Mouse (Mus musculus) liver, postnatal 0 days (tissue): Measurements from ENCODE around the gene Olfr13. TPM values are rescaled to one million over a fixed set of nuclear protein-coding genes. Genes with fewer than 3 reads are reported as not detected.
"Not testable (repeated sequence)": the region's sequence is repeated elsewhere in the genome, so short reads cannot be mapped to it uniquely, and the experiment has no call there.

Experiments
- ATAC-seq: fragments of 200-750 bp; cut with Nextera tagmentation; 2 replicates; pipeline ENCODE4 v1.8.0; 2017; ENCODE audit warnings: mild to moderate bottlenecking, moderate library complexity
- DNase-seq: peaks from one replicate; pipeline ENCODE4 v3.0.0-alpha.2; 2016
- H3K27ac ChIP-seq: fragments of 300-500 bp; sonication (generic); 2 replicates; pipeline ENCODE4 v1.5.1; 2014; ENCODE audit warnings: antibody characterized with exemption, moderate library complexity, mild to moderate bottlenecking, low read depth
- H3K27me3 ChIP-seq: fragments of 300-500 bp; sonication (generic); 2 replicates; pipeline ENCODE4 v1.6.1; 2014; ENCODE audit warnings: low read length, control low read depth, mixed read lengths; ENCODE audit not compliant: insufficient read depth
- H3K36me3 ChIP-seq: fragments of 300-500 bp; sonication (generic); replicated peaks from 2 replicates; pipeline ENCODE4 v1.6.1; 2014; ENCODE audit warnings: mild to moderate bottlenecking, control low read depth, low read length, moderate library complexity, mixed read lengths; ENCODE audit not compliant: insufficient read depth
- H3K4me1 ChIP-seq: fragments of 300-500 bp; sonication (generic); 2 replicates; pipeline ENCODE4 v1.6.1; 2014; ENCODE audit warnings: antibody characterized with exemption, mild to moderate bottlenecking, control low read depth; ENCODE audit not compliant: insufficient read depth
- H3K4me2 ChIP-seq: fragments of 300-500 bp; sonication (generic); 2 replicates; pipeline ENCODE4 v1.6.1; 2014; ENCODE audit warnings: low read depth, mild to moderate bottlenecking, low read length, moderate library complexity, mixed read lengths
- H3K4me3 ChIP-seq: fragments of 300-500 bp; sonication (generic); 2 replicates; pipeline ENCODE4 v1.5.1; 2014; ENCODE audit warnings: low read depth, low read length
- H3K9ac ChIP-seq: fragments of 300-500 bp; sonication (generic); replicated peaks from 2 replicates; pipeline ENCODE4 v1.6.1; 2014; ENCODE audit warnings: mild to moderate bottlenecking, moderate library complexity
- H3K9me3 ChIP-seq: fragments of 300-500 bp; sonication (generic); 2 replicates; pipeline ENCODE4 v1.6.1; 2016; ENCODE audit warnings: mild to moderate bottlenecking, control low read depth, low read length, mixed read lengths
- CTCF ChIP-seq: sonication (generic); IDR thresholded peaks from 2 replicates; pipeline ENCODE4 v1.5.1; 2016; ENCODE audit warnings: antibody characterized with exemption, low read depth
- EP300 ChIP-seq: IDR thresholded peaks from 2 replicates; pipeline ENCODE4 v1.6.1; 2016; ENCODE audit warnings: antibody characterized with exemption, low read depth, mild to moderate bottlenecking
- WGBS: fragments of 180-500 bp; shearing (Covaris S2); extraction: QIAGEN DNeasy Blood & Tissue Kit; methylation state at CpG from one replicate; pipeline ENCODE4 v1.1.7; 2014; ENCODE audit not compliant: insufficient replicate concordance; 5-methylcytosine and 5-hydroxymethylcytosine counted together
- polyA plus RNA-seq: library from polyadenylated mRNA; unstranded; fragments of >200 nt; fragmentation: Nextera tagmentation; extraction: Ambion mirVana; gene quantifications from 2 replicates; pipeline ENCODE4 v1.2.1, GENCODE M21; 2015

Olfr13 gene
- polyA plus RNA-seq = not detected in 2 replicates

DNA sequence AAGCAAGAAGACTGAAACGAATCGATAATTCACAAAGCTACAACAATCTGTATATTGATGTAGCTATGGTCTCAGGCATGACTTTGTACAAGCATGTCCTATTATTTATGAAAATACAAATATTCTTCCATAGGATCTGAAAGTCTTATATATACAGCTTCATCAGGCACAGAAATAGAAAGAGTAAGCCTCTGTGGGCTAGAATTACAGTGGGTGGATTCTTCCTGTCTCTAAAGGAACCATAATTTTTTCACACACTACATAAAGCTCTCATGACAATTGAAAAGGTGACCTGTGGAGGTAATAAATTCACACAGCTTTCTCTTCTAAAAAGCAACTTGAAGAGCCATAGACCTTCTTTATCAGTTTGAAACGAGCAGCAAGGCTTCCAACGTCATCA is at the start of gene Olfr13:
Gene Olfr13 (plus strand): TSS at position 301 of the 400 bp plus-strand sequence.
- no peak for DNase-seq
- Histone ChIP-seq H3K9me3 (no peaks in the 10 kb centered on the region), H3K36me3 (no peaks in the 10 kb centered on the region), H3K4me2 (no peak within 1 kb of the TSS), H3K27ac (no peak within 1 kb of the TSS), H3K9ac (no peak within 1 kb of the TSS), H3K27me3 (no peaks in the 10 kb centered on the region), H3K4me1 (no peaks in the 10 kb centered on the region), H3K4me3 (no peak within 1 kb of the TSS)
- no peak for ATAC-seq
- 60% methylated on average over 4 of the region's 4 CpGs for WGBS
- TF ChIP-seq EP300 = no peak
- TF ChIP-seq CTCF = no peak

DNA sequence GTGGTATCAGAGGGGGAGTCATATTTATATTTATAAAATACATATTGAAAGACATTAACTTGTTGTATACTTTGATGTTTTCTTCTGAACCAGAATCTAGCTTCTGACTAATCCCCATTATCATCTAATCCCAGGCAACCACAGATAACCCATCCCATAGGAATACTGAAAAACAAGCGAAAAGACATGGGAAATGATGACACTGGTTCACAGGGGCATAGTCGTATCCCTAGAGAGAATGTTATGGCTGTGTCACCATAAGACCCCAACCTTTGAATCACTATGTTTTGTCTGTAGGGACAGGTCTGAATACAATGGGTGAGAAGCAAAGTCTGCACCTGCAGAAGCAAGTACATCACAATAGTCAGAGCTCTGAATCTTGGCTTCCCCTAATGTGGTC is 25.7 kb upstream of the Olfr13 start, which contains the start of gene Olfr237-ps1:
Gene Olfr237-ps1 (plus strand): TSS at position 301 of the 400 bp plus-strand sequence.
- ATAC-seq, H3K4me1 ChIP-seq, H3K4me2 ChIP-seq, H3K9me3 ChIP-seq, H3K4me3 ChIP-seq, H3K27me3 ChIP-seq, H3K9ac ChIP-seq, DNase-seq, H3K27ac ChIP-seq, H3K36me3 ChIP-seq: not testable (repeated sequence)
- WGBS = 59% methylated on average over 2 of the region's 2 CpGs

DNA sequence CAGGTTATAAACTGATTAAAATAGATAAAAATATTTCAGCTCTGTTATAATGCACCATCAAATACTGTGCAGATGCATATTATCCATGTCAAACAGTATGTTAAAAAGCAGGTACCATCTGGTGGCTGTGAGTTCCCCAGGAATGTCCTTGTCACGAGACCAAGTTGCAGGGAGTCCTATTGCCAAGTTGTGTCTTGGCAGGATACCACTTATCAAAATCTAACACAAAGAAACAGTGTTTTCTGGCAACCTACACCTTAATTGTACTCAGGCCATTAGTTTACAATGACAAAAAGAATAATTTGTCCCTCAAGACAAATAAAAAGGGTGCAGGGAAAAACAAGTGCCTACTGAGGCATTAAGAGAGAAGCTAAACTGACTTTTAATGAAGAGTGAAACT is 12.4 kb upstream of the Olfr13 start:
- ATAC-seq = no peak

DNA sequence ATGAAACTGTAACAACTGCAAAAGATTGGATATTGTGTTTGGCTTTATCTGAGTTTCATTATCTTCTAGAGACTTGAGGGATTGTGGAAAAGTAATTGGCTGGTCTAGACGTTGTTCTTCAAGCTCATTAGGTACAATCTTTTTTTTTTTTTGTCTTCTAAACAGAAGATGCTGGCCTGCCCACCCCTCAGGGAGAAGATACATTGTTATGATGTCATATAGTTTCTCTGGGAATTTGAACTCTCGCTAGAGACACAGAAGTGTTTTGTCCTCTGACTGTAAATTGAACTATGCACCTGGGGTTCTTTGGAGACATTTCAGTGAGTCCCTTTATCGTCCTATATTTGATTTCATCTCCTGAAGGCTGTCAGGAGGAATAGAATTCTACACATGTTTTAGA is 9.0 kb upstream of the Olfr13 start, which contains the start of gene Olfr437:
Gene Olfr437 (plus strand): TSS at position 301 of the 400 bp plus-strand sequence.
- ATAC-seq (no peak), DNase-seq (no peak)
- 55% methylated on average over 3 of the region's 3 CpGs for WGBS
- H3K4me3 ChIP-seq = no peak within 1 kb of the TSS
- H3K36me3 ChIP-seq = no peaks in the 10 kb centered on the region
- H3K27me3 ChIP-seq = no peaks in the 10 kb centered on the region
- H3K9me3 ChIP-seq = no peaks in the 10 kb centered on the region
- TF ChIP-seq EP300 = no peak
- TF ChIP-seq CTCF = no peak
- no peak within 1 kb of the TSS for H3K27ac ChIP-seq
- no peaks in the 10 kb centered on the region for H3K4me1 ChIP-seq
- no peak within 1 kb of the TSS for H3K9ac ChIP-seq
- no peak within 1 kb of the TSS for H3K4me2 ChIP-seq

More for the DNA sequence above, 12.4 kb upstream of the Olfr13 start:
- Histone ChIP-seq H3K4me1 (no peaks in the 10 kb centered on the region), H3K27me3 (no peaks in the 10 kb centered on the region), H3K4me2 (no peak overlapping the region), H3K4me3 (no peak overlapping the region), H3K36me3 (no peaks in the 10 kb centered on the region), H3K9ac (no peak overlapping the region), H3K9me3 (no peaks in the 10 kb centered on the region), H3K27ac (no peak overlapping the region)
- DNase-seq = no peak
- 29% methylated on average over 1 of the region's 1 CpGs for WGBS
- no peak for TF ChIP-seq EP300
- no peak for TF ChIP-seq CTCF

DNA sequence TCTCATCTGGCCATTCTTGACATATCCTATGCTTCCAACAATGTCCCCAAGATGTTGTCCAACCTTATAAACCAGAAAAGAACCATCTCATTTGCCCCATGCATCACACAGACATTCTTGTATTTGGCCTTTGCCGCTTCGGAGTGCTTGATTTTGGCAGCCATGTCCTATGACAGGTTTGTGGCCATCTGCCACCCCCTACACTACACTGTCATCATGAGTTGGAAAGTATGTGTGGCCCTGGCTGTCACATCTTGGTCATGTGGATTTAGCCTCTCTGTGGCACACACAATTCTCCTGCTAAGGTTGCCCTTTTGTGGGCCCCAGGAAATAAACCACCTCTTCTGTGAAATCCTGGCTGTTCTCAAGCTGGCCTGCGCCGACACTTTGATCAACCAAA is 4.7 kb upstream of the Olfr13 start:
- TF ChIP-seq CTCF = no peak
- no peak for TF ChIP-seq EP300
- no peaks in the 10 kb centered on the region for H3K4me1 ChIP-seq
- 87% methylated on average over 4 of the region's 4 CpGs for WGBS
- no peak overlapping the region for H3K4me2 ChIP-seq
- no peak overlapping the region for H3K27ac ChIP-seq
- no peak overlapping the region for H3K9ac ChIP-seq
- ATAC-seq = no peak
- no peak for DNase-seq
- H3K36me3 ChIP-seq = no peaks in the 10 kb centered on the region
- no peaks in the 10 kb centered on the region for H3K27me3 ChIP-seq
- H3K4me3 ChIP-seq = no peak overlapping the region
- no peaks in the 10 kb centered on the region for H3K9me3 ChIP-seq

DNA sequence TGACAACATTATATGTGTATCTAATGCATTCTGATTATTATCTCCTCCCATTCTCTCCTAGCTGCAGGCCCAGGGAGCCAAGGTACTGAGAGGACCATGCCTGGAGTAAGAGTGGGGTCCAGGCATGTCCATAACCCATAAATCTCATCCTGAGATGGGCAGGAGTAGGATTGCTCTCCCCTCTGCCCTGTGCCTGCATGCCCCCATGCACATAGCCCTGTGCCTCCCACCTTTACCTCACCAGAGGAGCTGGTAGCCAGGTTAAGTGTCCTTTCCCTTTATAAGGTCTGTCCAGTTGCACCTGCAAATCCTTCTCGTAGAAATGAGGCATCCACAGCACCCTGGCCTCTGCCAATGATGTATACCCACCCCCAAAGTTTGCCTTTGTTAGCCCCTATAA is 6.2 kb downstream of the Olfr13 start:
- Histone ChIP-seq H3K9me3 (no peaks in the 10 kb centered on the region), H3K9ac (no peak overlapping the region), H3K4me1 (no peaks in the 10 kb centered on the region), H3K4me2 (no peak overlapping the region), H3K36me3 (no peaks in the 10 kb centered on the region), H3K27me3 (no peaks in the 10 kb centered on the region), H3K27ac (no peak overlapping the region), H3K4me3 (no peak overlapping the region)
- TF ChIP-seq CTCF (no peak), EP300 (no peak)
- no peak for ATAC-seq
- WGBS = 57% methylated on average over 1 of the region's 1 CpGs
- DNase-seq = no peak
